Mouse (Mus musculus): ENCODE data around the gene Prpf19. TPM values are rescaled to one million over a fixed set of nuclear protein-coding genes. Genes with fewer than 3 reads are reported as not detected.

Prpf19 gene
- polyA plus RNA-seq, 1 experiment, result 222 TPM

DNA sequence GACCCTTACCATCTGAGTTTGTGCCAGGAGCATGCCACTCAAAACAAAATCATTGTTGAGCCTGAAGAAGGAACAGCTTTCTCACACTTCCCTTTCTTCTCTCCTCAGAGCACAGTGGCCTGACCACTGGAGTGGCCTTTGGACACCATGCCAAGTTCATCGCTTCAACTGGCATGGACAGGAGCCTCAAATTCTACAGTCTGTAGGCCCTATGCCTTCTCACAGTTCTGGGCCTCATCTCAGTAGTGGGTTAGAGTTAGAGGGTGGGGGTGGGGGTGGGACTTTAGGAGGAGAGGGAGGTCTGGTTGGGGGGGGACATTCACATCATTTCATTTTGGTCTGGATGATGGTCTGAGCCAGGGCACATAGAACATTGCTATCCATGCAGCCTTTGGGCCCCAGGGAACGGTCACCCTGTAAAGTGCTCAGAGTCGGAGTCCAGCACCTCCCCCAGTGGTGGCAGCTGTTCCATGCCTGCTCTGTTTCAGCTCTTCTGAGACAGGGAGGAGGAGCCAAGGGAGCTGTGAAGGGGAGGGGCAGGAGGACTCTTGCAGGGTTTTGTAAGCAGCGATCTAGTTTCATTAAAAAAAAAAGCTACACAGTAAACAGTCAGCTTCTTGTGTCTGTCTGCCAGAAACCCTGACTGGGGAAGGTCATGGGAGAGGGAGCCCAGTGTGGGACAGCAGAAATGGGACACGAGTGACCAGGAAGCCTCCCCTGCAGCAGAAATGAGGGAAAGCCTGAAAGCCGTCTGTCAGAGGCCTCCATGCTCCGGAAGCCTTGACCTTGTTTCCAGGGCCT, 10.1 kb downstream of the Prpf19 start:
- no peak overlapping the region for H3ac ChIP-seq (ENCODE audit: control insufficient read depth, insufficient read length)
- no peaks in the 10 kb centered on the region for H3K79me2 ChIP-seq (ENCODE audit: control insufficient read depth, insufficient read depth)
- no peaks in the 10 kb centered on the region for H3K27me3 ChIP-seq (ENCODE audit: control insufficient read depth, insufficient read depth, insufficient read length)
- H3K4me3 ChIP-seq, result no peak overlapping the region
- TF ChIP-seq TCF12 (IDR thresholded peaks at IDR 0.05; ENCODE audit: insufficient read depth, poor library complexity, severe bottlenecking) (peak; percentile 42), TCF3 (IDR thresholded peaks at IDR 0.05; ENCODE audit: insufficient read length, low read depth) (no peak), CEBPB (IDR thresholded peaks at IDR 0.05; ENCODE audit: insufficient read depth, poor library complexity, severe bottlenecking) (no peak), MAX (IDR thresholded peaks at IDR 0.05; ENCODE audit: low read depth) (no peak), MYOD1 (IDR thresholded peaks at IDR 0.05; ENCODE audit: control insufficient read depth in 1 of 3, insufficient read length in 2 of 3, low read depth in 2 of 3) (peak; percentile 45 to 62 (median 58)), MYOG (IDR thresholded peaks at IDR 0.05; ENCODE audit: control insufficient read depth in 1 of 3, insufficient read depth in 1 of 3, insufficient read length in 2 of 3, low read depth in 2 of 3) (peak in 2 of 3 experiments; percentile 68 to 71)
- peak overlapping the region; percentile 42 for H3K4me2 ChIP-seq (ENCODE audit: low read depth)
- H3K36me3 ChIP-seq (ENCODE audit: control insufficient read depth, insufficient read depth), result peaks cover 49% of the 10 kb centered on the region

GRCm38 (mm10) chr19:10905728-10906000, 10.6 kb downstream of the Prpf19 start:
- no peak overlapping the region for H3K4me3 ChIP-seq
- no peaks in the 10 kb centered on the region for H3K27me3 ChIP-seq (ENCODE audit: control insufficient read depth, insufficient read depth, insufficient read length)
- H3ac ChIP-seq (ENCODE audit: control insufficient read depth, insufficient read length), result no peak overlapping the region
- peaks cover 44% of the 10 kb centered on the region for H3K36me3 ChIP-seq (ENCODE audit: control insufficient read depth, insufficient read depth)
- peak overlapping the region; percentile 42 for H3K4me2 ChIP-seq (ENCODE audit: low read depth)
- H3K79me2 ChIP-seq (ENCODE audit: control insufficient read depth, insufficient read depth), result no peaks in the 10 kb centered on the region
- TF ChIP-seq MAX (IDR thresholded peaks at IDR 0.05; ENCODE audit: low read depth) (no peak), E2F4 (IDR thresholded peaks at IDR 0.05; ENCODE audit: insufficient read depth) (no peak), SRF (IDR thresholded peaks at IDR 0.05; ENCODE audit: control insufficient read depth, insufficient read length, low read depth) (no peak), MYOD1 (IDR thresholded peaks at IDR 0.05; ENCODE audit: control insufficient read depth in 1 of 3, insufficient read length in 2 of 3, low read depth in 2 of 3) (no peak)

GRCm38 (mm10) chr19:10907891-10908290, 12.9 kb downstream of the Prpf19 start:
- H3K27me3 ChIP-seq (ENCODE audit: control insufficient read depth, insufficient read depth, insufficient read length), result no peaks in the 10 kb centered on the region
- no peaks in the 10 kb centered on the region for H3K79me2 ChIP-seq (ENCODE audit: control insufficient read depth, insufficient read depth)
- no peak overlapping the region for H3ac ChIP-seq (ENCODE audit: control insufficient read depth, insufficient read length)
- H3K36me3 ChIP-seq (ENCODE audit: control insufficient read depth, insufficient read depth), result peaks cover 23% of the 10 kb centered on the region
- H3K4me2 ChIP-seq (ENCODE audit: low read depth), result no peak overlapping the region
- TF ChIP-seq POLR2AphosphoS2 (IDR thresholded peaks at IDR 0.05; ENCODE audit: insufficient read length, low read depth) (no peak), E2F4 (IDR thresholded peaks at IDR 0.05; ENCODE audit: insufficient read depth) (no peak), POLR2A (IDR thresholded peaks at IDR 0.05; ENCODE audit: insufficient read length, low read depth) (no peak), USF1 (IDR thresholded peaks at IDR 0.05; ENCODE audit: low read depth) (no peak), MAX (IDR thresholded peaks at IDR 0.05; ENCODE audit: low read depth) (no peak), MYOD1 (IDR thresholded peaks at IDR 0.05; ENCODE audit: control insufficient read depth in 1 of 3, insufficient read length in 2 of 3, low read depth in 2 of 3) (no peak), TCF12 (IDR thresholded peaks at IDR 0.05; ENCODE audit: insufficient read depth, poor library complexity, severe bottlenecking) (no peak), MYOG (IDR thresholded peaks at IDR 0.05; ENCODE audit: control insufficient read depth in 1 of 3, insufficient read depth in 1 of 3, insufficient read length in 2 of 3, low read depth in 2 of 3) (no peak), REST (IDR thresholded peaks at IDR 0.05; ENCODE audit: insufficient read depth, insufficient read length) (no peak)
- no peak overlapping the region for H3K4me3 ChIP-seq

GRCm38 (mm10) chr19:10909087-10909721, 14.2 kb downstream of the Prpf19 start:
- no peak overlapping the region for H3K4me3 ChIP-seq
- no peaks in the 10 kb centered on the region for H3K27me3 ChIP-seq (ENCODE audit: control insufficient read depth, insufficient read depth, insufficient read length)
- TF ChIP-seq POLR2AphosphoS2 (IDR thresholded peaks at IDR 0.05; ENCODE audit: insufficient read length, low read depth), result no peak
- TF ChIP-seq SRF (IDR thresholded peaks at IDR 0.05; ENCODE audit: control insufficient read depth, insufficient read length, low read depth), result no peak
- TF ChIP-seq CEBPB (IDR thresholded peaks at IDR 0.05; ENCODE audit: insufficient read depth, poor library complexity, severe bottlenecking), result no peak
- no peak for TF ChIP-seq MYOD1 (IDR thresholded peaks at IDR 0.05; ENCODE audit: control insufficient read depth in 1 of 3, insufficient read length in 2 of 3, low read depth in 2 of 3)
- TF ChIP-seq REST (IDR thresholded peaks at IDR 0.05; ENCODE audit: insufficient read depth, insufficient read length), result no peak
- no peak overlapping the region for H3ac ChIP-seq (ENCODE audit: control insufficient read depth, insufficient read length)
- H3K36me3 ChIP-seq (ENCODE audit: control insufficient read depth, insufficient read depth), result peaks cover 12% of the 10 kb centered on the region
- no peaks in the 10 kb centered on the region for H3K79me2 ChIP-seq (ENCODE audit: control insufficient read depth, insufficient read depth)
- no peak overlapping the region for H3K4me2 ChIP-seq (ENCODE audit: low read depth)

- H3K79me2 ChIP-seq (ENCODE audit: control insufficient read depth, insufficient read depth), result no peaks in the 10 kb centered on the region
- H3K4me2 ChIP-seq (ENCODE audit: low read depth), result no peak overlapping the region
- H3K4me3 ChIP-seq, result no peak overlapping the region
- no peak for TF ChIP-seq TCF3 (IDR thresholded peaks at IDR 0.05; ENCODE audit: insufficient read length, low read depth)
- TF ChIP-seq CEBPB (IDR thresholded peaks at IDR 0.05; ENCODE audit: insufficient read depth, poor library complexity, severe bottlenecking), result no peak
- TF ChIP-seq MAX (IDR thresholded peaks at IDR 0.05; ENCODE audit: low read depth), result no peak
- TF ChIP-seq POLR2AphosphoS2 (IDR thresholded peaks at IDR 0.05; ENCODE audit: insufficient read length, low read depth), result no peak
- TF ChIP-seq SRF (IDR thresholded peaks at IDR 0.05; ENCODE audit: control insufficient read depth, insufficient read length, low read depth), result no peak
- TF ChIP-seq POLR2A (IDR thresholded peaks at IDR 0.05; ENCODE audit: insufficient read length, low read depth), result no peak
- no peak overlapping the region for H3ac ChIP-seq (ENCODE audit: control insufficient read depth, insufficient read length)
- peaks cover 10% of the 10 kb centered on the region for H3K27me3 ChIP-seq (ENCODE audit: control insufficient read depth, insufficient read depth, insufficient read length)
- H3K36me3 ChIP-seq (ENCODE audit: control insufficient read depth, insufficient read depth), result no peaks in the 10 kb centered on the region
Measured at GRCm38 (mm10) chr19:10914291-10914690, 19.3 kb downstream of the Prpf19 start.
